Mouse (Mus musculus) inflammation-experienced regulatory T-cells, adult 6 months (primary cell): Measurements from ENCODE around the gene Hhat. TPM values are rescaled to one million over a fixed set of nuclear protein-coding genes. Genes with fewer than 3 reads are reported as not detected.

ENCODE experiments used
- ATAC-seq: one replicate; pipeline ENCODE4 v1.8.0; 2017
- polyA plus RNA-seq, 3 experiments: library from polyadenylated mRNA; unstranded; fragments of 100-300 nt; shearing (Covaris generic); gene quantifications; one replicate each; pipeline ENCODE4 v1.2.1; 2017

Hhat gene
- polyA plus RNA-seq, 3 experiments from 2014 or later = 0.84 to 2.9 (median 2.8) TPM

- ATAC-seq = no peak
Observed at GRCm38 (mm10) chr1:192480072-192480784, 290.8 kb downstream of the Hhat start.

- ATAC-seq = no peak
Observed at GRCm38 (mm10) chr1:192478176-192478575, 292.8 kb downstream of the Hhat start.

GRCm38 (mm10) chr1:192477556-192477955, 293.5 kb downstream of the Hhat start:
- ATAC-seq = no peak

- ATAC-seq = peak; percentile 48
Observed at GRCm38 (mm10) chr1:192476704-192477103, 294.3 kb downstream of the Hhat start.

- no peak for ATAC-seq
Observed at GRCm38 (mm10) chr1:192473134-192473533, 297.9 kb downstream of the Hhat start.

GRCm38 (mm10) chr1:192472366-192472765, 298.7 kb downstream of the Hhat start:
- ATAC-seq = no peak

- no peak for ATAC-seq
Observed at GRCm38 (mm10) chr1:192463732-192464131, 307.3 kb downstream of the Hhat start.

GRCm38 (mm10) chr1:192457526-192458206, 313.4 kb downstream of the Hhat start:
- ATAC-seq = no peak

- ATAC-seq = no peak
Observed at GRCm38 (mm10) chr1:192457037-192457436, 314.0 kb downstream of the Hhat start.

GRCm38 (mm10) chr1:192454981-192455380, 316.0 kb downstream of the Hhat start:
- ATAC-seq = no peak

GRCm38 (mm10) chr1:192454501-192454900, 316.5 kb downstream of the Hhat start:
- ATAC-seq = no peak

GRCm38 (mm10) chr1:192451722-192452121, 319.3 kb downstream of the Hhat start:
- ATAC-seq = no peak

GRCm38 (mm10) chr1:192450425-192450824, 320.6 kb downstream of the Hhat start:
- no peak for ATAC-seq

GRCm38 (mm10) chr1:192449572-192450351, 321.3 kb downstream of the Hhat start:
- no peak for ATAC-seq

- ATAC-seq = no peak
Observed at GRCm38 (mm10) chr1:192448512-192448911, 322.5 kb downstream of the Hhat start.

GRCm38 (mm10) chr1:192447666-192448065, 323.4 kb downstream of the Hhat start:
- ATAC-seq = no peak

Other genes with a start within 250 kb of the Hhat start
- gene Sertad4, start 84.5 kb upstream of the Hhat start, polyA plus RNA-seq = not detected